Mouse (Mus musculus) neural tube, embryonic 14.5 days (tissue): ENCODE data around the gene Slc6a6. TPM values are rescaled to one million over a fixed set of nuclear protein-coding genes. Genes with fewer than 3 reads are reported as not detected.
A peak's percentile ranks its signal among the peaks of the same experiment; 100 is the strongest.

ENCODE experiments used
- ATAC-seq: fragments of 200-750 bp; cut with Nextera tagmentation; 2 replicates; pipeline ENCODE4 v1.8.0; 2017; ENCODE audit warnings: low read depth, mild to moderate bottlenecking, moderate TSS enrichment, moderate library complexity
- H3K27ac ChIP-seq: fragments of 300-500 bp; sonication (generic); 2 replicates; pipeline ENCODE4 v1.5.1; 2014; ENCODE audit warnings: low read depth, mild to moderate bottlenecking, control low read depth, low read length, moderate library complexity, mixed read lengths
- H3K27me3 ChIP-seq: fragments of 300-500 bp; sonication (generic); 2 replicates; pipeline ENCODE4 v1.6.1; 2014; ENCODE audit warnings: low read length; ENCODE audit not compliant: control insufficient read depth, insufficient read depth
- H3K36me3 ChIP-seq: fragments of 300-500 bp; sonication (generic); 2 replicates; pipeline ENCODE4 v1.6.1; 2014; ENCODE audit warnings: low read length, mixed read lengths; ENCODE audit not compliant: control insufficient read depth, insufficient read depth
- H3K4me1 ChIP-seq: fragments of 300-500 bp; sonication (generic); 2 replicates; pipeline ENCODE4 v1.6.1; 2014; ENCODE audit warnings: low read length; ENCODE audit not compliant: control insufficient read depth, insufficient read depth
- H3K4me2 ChIP-seq: fragments of 300-500 bp; sonication (generic); 2 replicates; pipeline ENCODE4 v1.6.1; 2014; ENCODE audit warnings: mild to moderate bottlenecking, low read depth, low read length, control low read depth
- H3K4me3 ChIP-seq: fragments of 300-500 bp; sonication (generic); 2 replicates; pipeline ENCODE4 v1.5.1; 2014; ENCODE audit warnings: low read depth, low read length, control low read depth, mixed read lengths
- H3K9ac ChIP-seq: fragments of 300-500 bp; sonication (generic); replicated peaks from 2 replicates; pipeline ENCODE4 v1.6.1; 2014; ENCODE audit warnings: low read depth, mild to moderate bottlenecking, control low read depth, low read length, mixed read lengths
- H3K9me3 ChIP-seq: fragments of 300-500 bp; sonication (generic); 2 replicates; pipeline ENCODE4 v1.6.1; 2016; ENCODE audit warnings: low read length; ENCODE audit not compliant: control insufficient read depth
- WGBS: fragments of 180-500 bp; shearing (Covaris S2); extraction: QIAGEN DNeasy Blood & Tissue Kit; methylation state at CpG from one replicate; pipeline ENCODE4 v1.1.7; 2014; 5-methylcytosine and 5-hydroxymethylcytosine counted together
- polyA plus RNA-seq: library from polyadenylated mRNA; unstranded; fragments of >200 nt; fragmentation: Nextera tagmentation; extraction: Ambion mirVana; gene quantifications from 2 replicates; pipeline ENCODE4 v1.2.1, GENCODE M21; 2014

The Slc6a6 gene
- polyA plus RNA-seq, 1 experiment from 2014 or later: 100 TPM

GRCm38 (mm10) chr6:91795640-91796039, 111.8 kb downstream of the Slc6a6 start:
- Histone ChIP-seq H3K36me3 (no peaks in the 10 kb centered on the region), H3K4me2 (no peak overlapping the region), H3K27ac (no peak overlapping the region), H3K4me1 (peaks cover 3% of the 10 kb centered on the region; the same call in 1 of the 2 replicates), H3K9ac (no peak overlapping the region), H3K9me3 (no peaks in the 10 kb centered on the region), H3K27me3 (no peaks in the 10 kb centered on the region), H3K4me3 (no peak overlapping the region)
- no peak for ATAC-seq
- WGBS: 83% methylated on average over 3 of the region's 3 CpGs

- WGBS: 73% methylated on average over 9 of the region's 9 CpGs
- H3K9me3 ChIP-seq: no peaks in the 10 kb centered on the region
Measured at GRCm38 (mm10) chr6:91796064-91796463, 112.2 kb downstream of the Slc6a6 start.

GRCm38 (mm10) chr6:91796736-91797135, 112.9 kb downstream of the Slc6a6 start:
- Histone ChIP-seq H3K4me3 (no peak overlapping the region), H3K9me3 (no peaks in the 10 kb centered on the region), H3K4me2 (no peak overlapping the region), H3K36me3 (no peaks in the 10 kb centered on the region), H3K27me3 (no peaks in the 10 kb centered on the region), H3K4me1 (no peaks in the 10 kb centered on the region), H3K9ac (no peak overlapping the region), H3K27ac (no peak overlapping the region)
- 85% methylated on average over 4 of the region's 4 CpGs for WGBS
- ATAC-seq: no peak

More at GRCm38 (mm10) chr6:91796064-91796463, 112.2 kb downstream of the Slc6a6 start:
- H3K4me1 ChIP-seq: peaks cover under 1% of the 10 kb centered on the region; the same call in 1 of the 2 replicates
- no peaks in the 10 kb centered on the region for H3K27me3 ChIP-seq
- no peak overlapping the region for H3K4me3 ChIP-seq
- no peak overlapping the region for H3K27ac ChIP-seq
- H3K36me3 ChIP-seq: no peaks in the 10 kb centered on the region
- ATAC-seq: no peak
- H3K4me2 ChIP-seq: no peak overlapping the region
- no peak overlapping the region for H3K9ac ChIP-seq

- no peak overlapping the region for H3K4me2 ChIP-seq
- H3K9ac ChIP-seq: no peak overlapping the region
- H3K4me1 ChIP-seq: no peaks in the 10 kb centered on the region
- no peaks in the 10 kb centered on the region for H3K36me3 ChIP-seq
- ATAC-seq: 0 out of 2 replicates have a peak, but pooled peaks have one; percentile 41
- H3K27ac ChIP-seq: no peak overlapping the region
- H3K9me3 ChIP-seq: no peaks in the 10 kb centered on the region
- WGBS: 71% methylated on average over 12 of the region's 12 CpGs
- no peaks in the 10 kb centered on the region for H3K27me3 ChIP-seq
- H3K4me3 ChIP-seq: no peak overlapping the region
Measured at GRCm38 (mm10) chr6:91798496-91798895, 114.6 kb downstream of the Slc6a6 start.

- 28% methylated on average over 7 of the region's 7 CpGs for WGBS
- ATAC-seq: no peak
Measured at GRCm38 (mm10) chr6:91804177-91804576, 120.3 kb downstream of the Slc6a6 start.

GRCm38 (mm10) chr6:91807169-91807568, 123.3 kb downstream of the Slc6a6 start:
- 6% methylated on average over 23 of the region's 23 CpGs for WGBS
- 0 out of 2 replicates have a peak, but pooled peaks cover 3% of the 10 kb centered on the region for H3K27me3 ChIP-seq
- H3K27ac ChIP-seq: no peak overlapping the region
- 0 out of 2 replicates have a peak overlapping the region, but pooled peaks have one; percentile 32 for H3K9ac ChIP-seq
- peak overlapping the region; percentile 4; the same call in 1 of the 2 replicates for H3K4me2 ChIP-seq
- H3K4me3 ChIP-seq: no peak overlapping the region; the same call in 1 of the 2 replicates
- no peaks in the 10 kb centered on the region for H3K9me3 ChIP-seq
- H3K36me3 ChIP-seq: no peaks in the 10 kb centered on the region
- no peak for ATAC-seq
- H3K4me1 ChIP-seq: no peaks in the 10 kb centered on the region

More at GRCm38 (mm10) chr6:91804177-91804576, 120.3 kb downstream of the Slc6a6 start:
- Histone ChIP-seq H3K27ac (no peak overlapping the region), H3K9ac (no peak overlapping the region), H3K4me1 (no peaks in the 10 kb centered on the region), H3K27me3 (0 out of 2 replicates have a peak, but pooled peaks cover 3% of the 10 kb centered on the region), H3K4me3 (no peak overlapping the region), H3K9me3 (no peaks in the 10 kb centered on the region), H3K4me2 (no peak overlapping the region), H3K36me3 (no peaks in the 10 kb centered on the region)

- Histone ChIP-seq H3K9me3 (no peaks in the 10 kb centered on the region), H3K9ac (no peak overlapping the region), H3K4me2 (no peak overlapping the region), H3K4me1 (no peaks in the 10 kb centered on the region), H3K27ac (no peak overlapping the region), H3K27me3 (0 out of 2 replicates have a peak, but pooled peaks cover 3% of the 10 kb centered on the region), H3K36me3 (no peaks in the 10 kb centered on the region), H3K4me3 (no peak overlapping the region)
- no peak for ATAC-seq
- WGBS: 61% methylated on average over 6 of the region's 6 CpGs
Measured at GRCm38 (mm10) chr6:91808022-91808421, 124.2 kb downstream of the Slc6a6 start.

Other genes with a start within 250 kb of the Slc6a6 start
- gene Chchd4, start 210.5 kb upstream of the Slc6a6 start, polyA plus RNA-seq: 40.6 and 45.1 TPM in 2 replicates
- gene Tmem43, start 210.3 kb upstream of the Slc6a6 start, polyA plus RNA-seq: 37.6 and 43.6 TPM in 2 replicates
- gene Xpc, start 168.2 kb upstream of the Slc6a6 start, polyA plus RNA-seq: 16.9 and 20.5 TPM in 2 replicates
- 149 and 172 TPM in 2 replicates for gene Lsm3, start 168.1 kb upstream of the Slc6a6 start, polyA plus RNA-seq
- 9.8 and 10.4 TPM in 2 replicates for gene Grip2, start 143.2 kb downstream of the Slc6a6 start, polyA plus RNA-seq
- 41.2 and 44.2 TPM in 2 replicates for gene Ccdc174, start 194.0 kb downstream of the Slc6a6 start, polyA plus RNA-seq
- gene 4930590J08Rik, start 218.8 kb downstream of the Slc6a6 start, polyA plus RNA-seq: 1.7 and 2.2 TPM in 2 replicates